Mouse (Mus musculus) olfactory bulb, adult 2 months (tissue): ENCODE results near the gene Pip4k2c. TPM values are rescaled to one million over a fixed set of nuclear protein-coding genes. Genes with fewer than 3 reads are reported as not detected.
"Not testable (repeated sequence)": the region's sequence is repeated elsewhere in the genome, so short reads cannot be mapped to it uniquely, and the experiment has no call there.

ENCODE experiments used
- H3K27ac ChIP-seq: fragments of 200-500 bp; 2 replicates; pipeline ENCODE4 v1.5.1; 2012; ENCODE audit warnings: low read depth, low read length; ENCODE audit not compliant: insufficient read depth
- H3K4me1 ChIP-seq: fragments of 200-500 bp; 2 replicates; pipeline ENCODE4 v1.6.1; 2012; ENCODE audit warnings: low read length; ENCODE audit not compliant: control insufficient read depth, insufficient read depth
- H3K4me3 ChIP-seq: fragments of 200-500 bp; 2 replicates; pipeline ENCODE4 v1.5.1; 2012; ENCODE audit warnings: mild to moderate bottlenecking, low read depth, low read length, moderate library complexity; ENCODE audit not compliant: insufficient read depth
- CTCF ChIP-seq: fragments of 200-500 bp; IDR thresholded peaks from 2 replicates; pipeline ENCODE4 v1.5.1; 2012; ENCODE audit warnings: low read depth, mild to moderate bottlenecking, low read length, moderate library complexity; ENCODE audit not compliant: insufficient read depth
- POLR2A ChIP-seq: fragments of 200-500 bp; IDR thresholded peaks from 2 replicates; pipeline ENCODE4 v1.6.1; 2012; ENCODE audit warnings: mild to moderate bottlenecking, low read depth, low read length, moderate library complexity; ENCODE audit not compliant: insufficient read depth
- WGBS: fragments of 180-500 bp; shearing (Covaris S2); methylation state at CpG from one replicate; pipeline ENCODE4 v1.1.7; 2018; 5-methylcytosine and 5-hydroxymethylcytosine counted together
- polyA plus RNA-seq: library from polyadenylated mRNA; stranded (reverse); fragments of >200 nt; gene quantifications from 2 replicates; pipeline ENCODE4 v1.2.4, GENCODE M21; 2012; ENCODE audit warnings: low replicate concordance; ENCODE audit not compliant: missing spikeins, insufficient read depth, insufficient read length

Pip4k2c gene
- polyA plus RNA-seq, 1 experiment, result 102 TPM

- H3K4me1 ChIP-seq, result peaks cover 8% of the 10 kb centered on the region
- 72% methylated on average over 9 of the region's 9 CpGs for WGBS
- TF ChIP-seq CTCF (no peak), POLR2A (no peak)
- no peak overlapping the region for H3K4me3 ChIP-seq
- no peak overlapping the region for H3K27ac ChIP-seq
Measured at GRCm38 (mm10) chr10:127160081-127160480, 51.3 kb downstream of the Pip4k2c start.

DNA sequence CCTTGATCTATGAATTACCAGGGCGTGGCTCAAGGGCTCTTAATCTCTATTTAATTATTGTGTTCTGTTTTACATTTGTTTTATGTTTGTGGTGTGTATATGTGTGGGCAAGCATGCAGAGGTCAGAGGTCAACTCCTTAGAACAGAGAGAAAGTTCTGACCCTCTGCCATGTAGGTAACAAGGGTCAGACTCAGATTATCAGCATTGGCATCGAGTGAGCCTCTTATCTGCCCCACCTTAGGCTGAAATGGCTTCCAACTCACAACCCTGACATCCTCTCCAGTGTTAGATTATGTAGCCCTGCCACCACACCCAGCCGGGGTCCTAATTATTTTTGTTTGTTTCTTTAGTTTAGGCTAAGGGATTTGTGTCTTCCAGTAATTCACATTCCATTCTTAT lies 52.9 kb downstream of the Pip4k2c start:
- TF ChIP-seq POLR2A, result no peak
- TF ChIP-seq CTCF, result no peak
- H3K4me3 ChIP-seq, result no peak overlapping the region
- peaks cover 5% of the 10 kb centered on the region; the same call in 1 of the 2 replicates for H3K4me1 ChIP-seq
- no peak overlapping the region for H3K27ac ChIP-seq
- whole genome bisulfite sequencing, result 84% methylated on average over 3 of the region's 3 CpGs

GRCm38 (mm10) chr10:127156511-127156910 lies 54.9 kb downstream of the Pip4k2c start:
- 52% methylated on average over 1 of the region's 1 CpGs for WGBS
- Histone ChIP-seq H3K27ac (no peak overlapping the region), H3K4me3 (no peak overlapping the region)

DNA sequence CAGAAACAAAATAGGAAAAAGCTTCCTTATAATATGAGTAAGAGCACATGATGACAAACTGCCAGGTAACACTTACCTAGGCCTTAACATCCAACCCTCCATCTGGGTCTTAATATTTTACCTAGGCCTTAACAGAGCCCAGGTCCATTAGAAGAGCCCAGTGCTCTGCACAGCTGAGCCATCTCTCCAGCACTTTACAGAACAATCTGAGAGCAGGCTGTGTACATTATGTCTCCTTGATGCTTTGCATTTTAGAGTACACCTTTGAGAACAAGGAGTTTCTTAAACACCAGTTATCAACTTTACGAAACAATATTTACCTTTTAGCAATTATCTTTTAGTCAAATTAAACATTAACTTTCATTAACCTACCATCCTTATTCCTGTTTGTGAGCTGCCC lies 55.3 kb downstream of the Pip4k2c start:
- H3K27ac ChIP-seq, result no peak overlapping the region
- no peak overlapping the region for H3K4me3 ChIP-seq
- 98% methylated on average over 1 of the region's 1 CpGs for WGBS
- no peaks in the 10 kb centered on the region; the same call in 1 of the 2 replicates for H3K4me1 ChIP-seq
- TF ChIP-seq CTCF, result no peak
- no peak for TF ChIP-seq POLR2A

More at GRCm38 (mm10) chr10:127156511-127156910, 54.9 kb downstream of the Pip4k2c start:
- no peaks in the 10 kb centered on the region; the same call in 1 of the 2 replicates for H3K4me1 ChIP-seq
- no peak for TF ChIP-seq CTCF

DNA sequence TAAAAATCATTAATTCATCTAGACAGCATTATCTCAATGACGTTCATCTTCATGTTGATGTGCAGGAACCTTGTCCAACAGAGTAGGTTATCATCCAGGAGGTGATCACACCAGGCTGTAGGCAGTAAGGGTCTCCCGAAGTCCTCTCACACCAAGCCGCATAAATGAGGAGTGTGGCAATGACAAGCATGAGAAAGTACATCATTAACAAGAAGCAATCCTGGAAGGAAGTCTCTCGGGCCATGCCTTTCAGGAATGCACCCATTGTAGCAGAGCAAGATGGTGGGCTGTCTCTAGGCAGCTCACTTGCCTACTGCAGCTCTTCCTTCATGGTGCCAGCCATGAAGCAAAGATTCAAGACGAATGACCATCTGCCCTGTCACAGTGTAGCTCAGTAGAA lies 56.7 kb downstream of the Pip4k2c start:
- H3K27ac ChIP-seq, result no peak overlapping the region
- H3K4me1 ChIP-seq, result peaks cover 4% of the 10 kb centered on the region; the same call in 1 of the 2 replicates
- no peak for TF ChIP-seq CTCF
- TF ChIP-seq POLR2A, result no peak
- no peak overlapping the region for H3K4me3 ChIP-seq
- 93% methylated on average over 5 of the region's 5 CpGs for WGBS

- H3K4me3 ChIP-seq, result no peak overlapping the region
- no peak overlapping the region for H3K27ac ChIP-seq
- 98% methylated on average over 2 of the region's 2 CpGs for WGBS
- TF ChIP-seq POLR2A, result no peak
- no peak for TF ChIP-seq CTCF
- H3K4me1 ChIP-seq, result peaks cover 4% of the 10 kb centered on the region; the same call in 1 of the 2 replicates
Measured at GRCm38 (mm10) chr10:127154241-127154640, 57.1 kb downstream of the Pip4k2c start.

DNA sequence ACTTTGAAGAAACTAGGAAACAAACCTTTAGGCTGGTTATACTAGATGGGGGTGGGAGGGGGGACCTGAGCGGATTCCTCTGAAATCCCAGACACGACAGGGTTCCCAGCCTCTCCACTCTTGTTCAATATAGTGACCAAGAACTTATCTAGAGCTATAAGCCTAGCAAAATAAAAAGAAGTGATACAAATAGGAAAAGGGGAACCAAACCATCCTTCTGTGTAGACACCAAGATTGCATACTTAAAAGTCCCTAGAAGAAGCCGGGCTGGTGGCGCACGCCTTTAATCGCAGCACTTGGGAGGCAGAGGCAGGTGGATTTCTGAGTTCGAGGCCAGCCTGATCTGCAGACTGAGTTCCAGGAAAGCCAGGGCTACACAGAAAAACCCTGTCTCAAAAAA lies 58.1 kb downstream of the Pip4k2c start:
- 97% methylated on average over 7 of the region's 7 CpGs for WGBS
- H3K4me3 ChIP-seq, result no peak overlapping the region
- H3K27ac ChIP-seq, result no peak overlapping the region
- TF ChIP-seq CTCF, result no peak
- no peak for TF ChIP-seq POLR2A
- H3K4me1 ChIP-seq, result peaks cover 4% of the 10 kb centered on the region; the same call in 1 of the 2 replicates

DNA sequence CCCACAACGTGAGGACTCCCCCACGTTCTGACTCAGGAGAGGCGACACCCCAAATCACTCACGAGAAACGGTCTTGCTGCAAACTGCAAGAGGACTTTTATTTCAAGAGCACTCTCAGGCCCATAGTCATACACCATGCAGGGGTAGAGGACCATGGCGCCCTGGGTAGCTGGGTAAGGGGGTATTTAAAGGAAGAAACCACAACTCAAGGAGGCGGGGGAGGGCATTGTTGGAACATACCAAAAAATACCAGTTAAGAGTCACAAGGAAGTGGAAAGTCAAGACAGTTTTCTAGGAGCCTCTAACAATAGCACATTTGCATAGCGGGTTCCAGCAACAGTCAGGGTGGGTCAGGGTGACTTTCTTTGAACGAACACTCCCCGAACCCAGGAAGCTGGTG lies 58.8 kb downstream of the Pip4k2c start:
- 87% methylated on average over 10 of the region's 10 CpGs for WGBS
- H3K4me3 ChIP-seq, H3K27ac ChIP-seq, H3K4me1 ChIP-seq: not testable (repeated sequence)

- not testable (repeated sequence) for H3K27ac ChIP-seq, H3K4me1 ChIP-seq, H3K4me3 ChIP-seq
- WGBS, result 98% methylated on average over 3 of the region's 3 CpGs
Measured at GRCm38 (mm10) chr10:127151233-127151632, 60.2 kb downstream of the Pip4k2c start.

DNA sequence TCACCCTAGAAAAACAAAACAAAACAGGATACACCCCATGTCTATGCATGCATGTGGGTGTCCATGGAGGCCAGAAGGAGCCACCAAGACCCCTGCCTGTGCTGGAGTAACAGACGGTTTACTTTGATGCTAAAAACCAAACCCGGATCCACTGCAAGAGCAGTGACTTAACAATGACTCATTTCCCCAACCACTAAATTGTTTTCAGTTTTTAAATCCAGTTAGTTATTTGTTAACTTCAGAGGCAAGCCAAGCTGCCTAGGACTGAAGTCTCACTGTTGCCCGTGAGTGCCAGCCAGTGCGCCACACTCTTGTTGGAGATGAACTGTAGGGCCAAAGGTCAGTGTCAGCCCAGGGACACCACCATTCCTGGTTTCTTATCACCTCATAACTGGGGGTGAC lies 60.9 kb downstream of the Pip4k2c start:
- H3K27ac ChIP-seq, result no peak overlapping the region
- WGBS, result 39% methylated on average over 4 of the region's 4 CpGs
- H3K4me1 ChIP-seq, result peaks cover 4% of the 10 kb centered on the region; the same call in 1 of the 2 replicates
- H3K4me3 ChIP-seq, result no peak overlapping the region
- TF ChIP-seq CTCF (no peak), POLR2A (no peak)
